Mouse (Mus musculus) heart, adult 2 months (tissue): ENCODE results near the gene Magi2. TPM values are rescaled to one million over a fixed set of nuclear protein-coding genes. Genes with fewer than 3 reads are reported as not detected.

Source experiments
- DNase-seq, 2 experiments: peaks; one replicate each; pipeline ENCODE4 v3.0.0; 2021
- H3K27ac ChIP-seq: fragments of 200-600 bp; 2 replicates; pipeline ENCODE4 v1.8.1; 2022
- H3K27me3 ChIP-seq: fragments of 200-500 bp; 2 replicates; pipeline ENCODE4 v1.6.1; 2012; ENCODE audit warnings: mild to moderate bottlenecking, low read length, inconsistent platforms, mixed read lengths; ENCODE audit not compliant: control insufficient read depth, insufficient read depth
- H3K36me3 ChIP-seq: fragments of 200-500 bp; 2 replicates; pipeline ENCODE4 v1.6.1; 2012; ENCODE audit warnings: low read length, inconsistent platforms; ENCODE audit not compliant: control insufficient read depth, insufficient read depth
- H3K4me1 ChIP-seq: fragments of 200-500 bp; 2 replicates; pipeline ENCODE4 v1.6.1; 2011; ENCODE audit warnings: low read length; ENCODE audit not compliant: control insufficient read depth, insufficient read depth
- H3K4me3 ChIP-seq: fragments of 200-600 bp; 2 replicates; pipeline ENCODE4 v1.8.1; 2022
- H3K79me2 ChIP-seq: fragments of 200-500 bp; replicated peaks from 2 replicates; pipeline ENCODE4 v1.6.1; 2012; ENCODE audit warnings: mild to moderate bottlenecking, inconsistent platforms, low read length, moderate library complexity, mixed read lengths; ENCODE audit not compliant: control insufficient read depth, insufficient read depth
- H3K9ac ChIP-seq: fragments of 200-500 bp; 2 replicates; pipeline ENCODE4 v1.6.1; 2012; ENCODE audit warnings: low read depth, mild to moderate bottlenecking, control low read depth, inconsistent platforms, low read length, mixed read lengths
- CTCF ChIP-seq: fragments of 200-600 bp; IDR thresholded peaks from 2 replicates; pipeline ENCODE4 v1.8.1; 2022; ENCODE audit warnings: antibody characterized with exemption, mild to moderate bottlenecking, moderate library complexity
- EP300 ChIP-seq: fragments of 200-500 bp; IDR thresholded peaks from 2 replicates; pipeline ENCODE4 v1.6.1; 2011; ENCODE audit warnings: low read depth, low read length, control low read depth; ENCODE audit not compliant: insufficient read depth
- POLR2A ChIP-seq: fragments of 200-500 bp; IDR thresholded peaks from 2 replicates; pipeline ENCODE4 v1.6.1; 2011; ENCODE audit warnings: mild to moderate bottlenecking, low read depth, low read length, control low read depth; ENCODE audit not compliant: insufficient read depth
- WGBS: fragments of 180-500 bp; shearing (Covaris S2); methylation state at CpG from one replicate; pipeline ENCODE4 v1.1.7; 2018; 5-methylcytosine and 5-hydroxymethylcytosine counted together
- intact Hi-C: fragments of 180-260 bp; cut with DNase I; formaldehyde crosslinking; loops from one replicate; pipeline ENCODE4 v1.15.1; 2025
- polyA plus RNA-seq: library from polyadenylated mRNA; depleted of rRNA; stranded (reverse); fragments of >200 nt; gene quantifications from 2 replicates; pipeline ENCODE4 v1.2.3, GENCODE M21; 2012
- total RNA-seq, 2 experiments: library from RNA; stranded (reverse); gene quantifications; 2 replicates each; pipeline ENCODE4 v1.2.3; 2021

The Magi2 gene
- total and polyA plus RNA-seq, 3 experiments, result 2.0 to 8.2 (median 7.0) TPM

- WGBS, result 71% methylated on average over 11 of the region's 11 CpGs
- Histone ChIP-seq H3K79me2 (no peaks in the 10 kb centered on the region), H3K36me3 (no peaks in the 10 kb centered on the region), H3K4me3 (no peak overlapping the region), H3K27ac (no peak overlapping the region), H3K27me3 (no peaks in the 10 kb centered on the region), H3K4me1 (no peaks in the 10 kb centered on the region), H3K9ac (no peak overlapping the region)
- intact Hi-C loops, result no loop called here
- DNase-seq, result no peak
- TF ChIP-seq CTCF, result peak; percentile 12; the same call in 1 of the 2 replicates
- no peak for TF ChIP-seq POLR2A
Observed at GRCm38 (mm10) chr5:20653425-20654185, 1426.8 kb downstream of the Magi2 start.

- no peak for TF ChIP-seq POLR2A
- no peak for TF ChIP-seq EP300
- TF ChIP-seq CTCF, result no peak
- Histone ChIP-seq H3K27me3 (no peaks in the 10 kb centered on the region), H3K4me3 (no peak overlapping the region), H3K36me3 (no peaks in the 10 kb centered on the region), H3K9ac (no peak overlapping the region), H3K79me2 (no peaks in the 10 kb centered on the region), H3K27ac (no peak overlapping the region), H3K4me1 (no peaks in the 10 kb centered on the region)
- intact Hi-C loops, result no loop called here
- 36% methylated on average over 10 of the region's 10 CpGs for WGBS
- no peak for DNase-seq
Observed at GRCm38 (mm10) chr5:20654766-20655472, 1428.1 kb downstream of the Magi2 start.

- WGBS, result 84% methylated on average over 5 of the region's 5 CpGs
- no peaks in the 10 kb centered on the region for H3K4me1 ChIP-seq
- no peak overlapping the region for H3K4me3 ChIP-seq
- H3K9ac ChIP-seq, result no peak overlapping the region
- H3K27ac ChIP-seq, result no peak overlapping the region
- no peaks in the 10 kb centered on the region for H3K79me2 ChIP-seq
- H3K27me3 ChIP-seq, result no peaks in the 10 kb centered on the region
- no peaks in the 10 kb centered on the region for H3K36me3 ChIP-seq
- TF ChIP-seq POLR2A (no peak), EP300 (no peak), CTCF (no peak)
- intact Hi-C loops, result no loop called here
- DNase-seq, result no peak
Observed at GRCm38 (mm10) chr5:20657056-20657455, 1430.2 kb downstream of the Magi2 start.

- Histone ChIP-seq H3K27ac (no peak overlapping the region), H3K79me2 (no peaks in the 10 kb centered on the region), H3K36me3 (no peaks in the 10 kb centered on the region), H3K4me3 (no peak overlapping the region), H3K9ac (no peak overlapping the region), H3K4me1 (no peaks in the 10 kb centered on the region), H3K27me3 (no peaks in the 10 kb centered on the region)
- 95% methylated on average over 8 of the region's 8 CpGs for WGBS
- DNase-seq, result no peak
- intact Hi-C loops, result no loop called here
- no peak for TF ChIP-seq POLR2A
Observed at GRCm38 (mm10) chr5:20667601-20668000, 1440.8 kb downstream of the Magi2 start.

- Histone ChIP-seq H3K79me2 (no peaks in the 10 kb centered on the region), H3K27ac (no peak overlapping the region), H3K9ac (no peak overlapping the region), H3K4me1 (no peaks in the 10 kb centered on the region), H3K4me3 (no peak overlapping the region), H3K36me3 (no peaks in the 10 kb centered on the region), H3K27me3 (no peaks in the 10 kb centered on the region)
- TF ChIP-seq CTCF (no peak), POLR2A (no peak), EP300 (no peak)
- no peak for DNase-seq
- WGBS, result 84% methylated on average over 10 of the region's 10 CpGs
- intact Hi-C loops, result no loop called here
Observed at GRCm38 (mm10) chr5:20668736-20669355, 1442.0 kb downstream of the Magi2 start.

GRCm38 (mm10) chr5:20669456-20669855, 1442.6 kb downstream of the Magi2 start:
- WGBS, result 91% methylated on average over 5 of the region's 5 CpGs
- intact Hi-C loops, result no loop called here

More at GRCm38 (mm10) chr5:20669456-20669855, 1442.6 kb downstream of the Magi2 start:
- H3K4me1 ChIP-seq, result no peaks in the 10 kb centered on the region
- no peak overlapping the region for H3K27ac ChIP-seq
- no peak overlapping the region for H3K9ac ChIP-seq
- H3K27me3 ChIP-seq, result no peaks in the 10 kb centered on the region
- TF ChIP-seq EP300, result no peak
- no peak for TF ChIP-seq CTCF
- no peak for TF ChIP-seq POLR2A
- no peak overlapping the region for H3K4me3 ChIP-seq
- H3K79me2 ChIP-seq, result no peaks in the 10 kb centered on the region
- H3K36me3 ChIP-seq, result no peaks in the 10 kb centered on the region
- DNase-seq, result no peak
